Mouse (Mus musculus) bone marrow macrophage, adult 2 months (primary cell): ENCODE results near the gene 2310007B03Rik.

Experiments
- CTCF ChIP-seq: IDR thresholded peaks from 2 replicates; pipeline ENCODE4 v1.5.1; 2012; ENCODE audit warnings: low read depth, mild to moderate bottlenecking, low read length, moderate library complexity
- POLR2A ChIP-seq: IDR thresholded peaks from 2 replicates; pipeline ENCODE4 v1.6.1; 2012; ENCODE audit warnings: mild to moderate bottlenecking, low read depth, low read length, borderline replicate concordance

DNA sequence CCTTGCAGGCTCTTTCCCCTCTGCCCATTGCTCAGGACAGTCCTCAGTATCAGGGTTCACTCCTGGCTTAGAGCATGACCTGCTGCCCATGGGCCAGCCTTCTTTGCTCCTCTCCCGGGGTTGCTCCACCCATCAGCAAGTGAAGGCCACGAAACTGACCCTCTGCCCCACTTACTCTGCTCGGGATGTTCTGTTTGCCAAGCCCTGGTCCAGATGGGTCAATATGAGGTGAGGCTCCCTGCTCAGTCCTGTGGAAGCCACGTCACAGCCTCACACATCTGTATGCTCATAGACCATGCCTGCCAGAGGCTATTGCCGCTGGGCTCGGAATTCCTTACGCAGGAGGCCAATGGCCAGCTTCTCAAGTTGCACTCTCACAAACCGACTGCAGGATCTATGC lies 32.5 kb downstream of the 2310007B03Rik start:
- no peak for TF ChIP-seq CTCF
- no peak for TF ChIP-seq POLR2A
